Mouse (Mus musculus): ENCODE results near the gene Myo3a.

DNA sequence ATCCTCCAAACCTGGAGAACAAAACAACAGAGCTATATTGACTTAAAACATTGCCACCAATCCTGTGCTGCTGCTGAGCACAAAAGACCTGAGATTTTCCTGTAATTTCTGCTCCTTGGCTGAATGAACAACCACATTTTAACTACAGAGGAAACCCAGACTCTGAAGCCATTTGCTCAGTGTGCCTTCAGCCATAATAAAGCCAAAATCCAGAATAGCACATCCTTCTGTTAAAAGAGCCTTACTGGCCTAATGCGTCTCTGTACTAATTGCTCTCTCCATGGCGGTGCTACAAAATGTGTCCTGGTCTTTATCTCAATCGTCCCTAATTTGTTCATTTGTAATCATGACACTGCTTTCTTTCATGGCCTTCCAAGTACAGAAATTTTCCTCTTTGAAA lies 23.2 kb downstream of the Myo3a start:
- no peak for TF ChIP-seq EP300 (IDR thresholded peaks at IDR 0.05; ENCODE audit: insufficient read depth, low read depth, low read length)
- no peak for TF ChIP-seq POLR2A (IDR thresholded peaks at IDR 0.05; ENCODE audit: insufficient read depth, low read length)
- no peak for TF ChIP-seq CTCF (IDR thresholded peaks at IDR 0.05; ENCODE audit: low read depth, low read length)

Measured in ES-Bruce4 (cell line).